Mouse (Mus musculus) kidney, postnatal 0 days (tissue): Measurements from ENCODE around the gene 4931422A03Rik. TPM values are rescaled to one million over a fixed set of nuclear protein-coding genes. Genes with fewer than 3 reads are reported as not detected.

ENCODE experiments used
- ATAC-seq: fragments of 200-750 bp; cut with Nextera tagmentation; replicated peaks from 2 replicates; pipeline ENCODE4 v1.8.0; 2017; ENCODE audit warnings: low read depth, moderate number of reproducible peaks, moderate TSS enrichment, moderate library complexity; ENCODE audit not compliant: low FRiP score
- DNase-seq: peaks from one replicate; pipeline ENCODE4 v3.0.0-alpha.2; 2016; ENCODE audit warnings: low spot score
- H3K27ac ChIP-seq: fragments of 300-500 bp; sonication (generic); 2 replicates; pipeline ENCODE4 v1.5.1; 2014; ENCODE audit warnings: mild to moderate bottlenecking
- H3K27me3 ChIP-seq: fragments of 300-500 bp; sonication (generic); 2 replicates; pipeline ENCODE4 v1.6.1; 2014; ENCODE audit warnings: low read length, mixed read lengths; ENCODE audit not compliant: insufficient read depth
- H3K36me3 ChIP-seq: fragments of 300-500 bp; sonication (generic); 2 replicates; pipeline ENCODE4 v1.6.1; 2014; ENCODE audit warnings: low read length, mixed read lengths; ENCODE audit not compliant: insufficient read depth
- H3K4me1 ChIP-seq: fragments of 300-500 bp; sonication (generic); replicated peaks from 2 replicates; pipeline ENCODE4 v1.6.1; 2014; ENCODE audit warnings: antibody characterized with exemption, low read length, mixed read lengths; ENCODE audit not compliant: insufficient read depth
- H3K4me2 ChIP-seq: fragments of 300-500 bp; sonication (generic); 2 replicates; pipeline ENCODE4 v1.6.1; 2014; ENCODE audit warnings: mild to moderate bottlenecking, low read length, moderate library complexity, mixed read lengths
- H3K4me3 ChIP-seq: fragments of 300-500 bp; sonication (generic); replicated peaks from 2 replicates; pipeline ENCODE4 v1.5.1; 2014; ENCODE audit warnings: low read depth, low read length
- H3K9ac ChIP-seq: fragments of 300-500 bp; sonication (generic); 2 replicates; pipeline ENCODE4 v1.6.1; 2014; ENCODE audit warnings: low read depth, low read length
- H3K9me3 ChIP-seq: fragments of 300-500 bp; sonication (generic); replicated peaks from 2 replicates; pipeline ENCODE4 v1.6.1; 2016; ENCODE audit warnings: low read length, inconsistent platforms, mixed read lengths
- CTCF ChIP-seq: IDR thresholded peaks from 2 replicates; pipeline ENCODE4 v1.5.1; 2016; ENCODE audit warnings: antibody characterized with exemption, low read depth, mild to moderate bottlenecking, moderate library complexity
- WGBS: fragments of 180-500 bp; shearing (Covaris S2); extraction: QIAGEN DNeasy Blood & Tissue Kit; methylation state at CpG from one replicate; pipeline ENCODE4 v1.1.7; 2014; 5-methylcytosine and 5-hydroxymethylcytosine counted together
- polyA plus RNA-seq: library from polyadenylated mRNA; unstranded; fragments of >200 nt; fragmentation: Nextera tagmentation; extraction: Ambion mirVana; gene quantifications from 2 replicates; pipeline ENCODE4 v1.2.1, GENCODE M21; 2015

4931422A03Rik gene
- polyA plus RNA-seq, 1 experiment from 2014 or later = 1.3 TPM

DNA sequence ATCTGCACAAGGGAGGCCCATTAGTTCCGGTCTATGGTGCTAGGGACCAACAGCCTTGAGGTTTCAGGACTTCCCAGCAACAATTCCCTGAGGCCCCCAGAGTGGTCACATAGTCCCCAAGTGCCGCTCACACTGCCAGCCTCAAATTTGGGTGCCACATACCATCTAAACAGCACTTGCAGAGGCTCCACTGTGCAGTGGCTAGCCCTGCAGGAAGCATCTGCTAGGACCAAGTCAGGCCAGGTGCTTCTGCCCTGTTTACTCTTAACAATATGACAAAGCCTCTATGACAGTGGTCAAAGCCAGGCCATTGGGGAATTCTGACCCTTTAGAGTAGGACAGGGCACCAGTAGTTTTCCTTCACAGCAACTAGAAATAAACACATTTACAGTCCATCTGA lies 91.5 kb downstream of the 4931422A03Rik start:
- Histone ChIP-seq H3K4me2 (peak overlapping the region; percentile 25; the same call in 1 of the 2 replicates), H3K9me3 (no peaks in the 10 kb centered on the region), H3K27me3 (no peaks in the 10 kb centered on the region), H3K4me1 (peaks cover 9% of the 10 kb centered on the region; the same call in 1 of the 2 replicates), H3K4me3 (no peak overlapping the region), H3K9ac (no peak overlapping the region), H3K36me3 (no peaks in the 10 kb centered on the region), H3K27ac (no peak overlapping the region)
- DNase-seq (no peak), ATAC-seq (no peak)
- WGBS = 60% methylated on average over 2 of the region's 2 CpGs
- TF ChIP-seq CTCF = no peak

DNA sequence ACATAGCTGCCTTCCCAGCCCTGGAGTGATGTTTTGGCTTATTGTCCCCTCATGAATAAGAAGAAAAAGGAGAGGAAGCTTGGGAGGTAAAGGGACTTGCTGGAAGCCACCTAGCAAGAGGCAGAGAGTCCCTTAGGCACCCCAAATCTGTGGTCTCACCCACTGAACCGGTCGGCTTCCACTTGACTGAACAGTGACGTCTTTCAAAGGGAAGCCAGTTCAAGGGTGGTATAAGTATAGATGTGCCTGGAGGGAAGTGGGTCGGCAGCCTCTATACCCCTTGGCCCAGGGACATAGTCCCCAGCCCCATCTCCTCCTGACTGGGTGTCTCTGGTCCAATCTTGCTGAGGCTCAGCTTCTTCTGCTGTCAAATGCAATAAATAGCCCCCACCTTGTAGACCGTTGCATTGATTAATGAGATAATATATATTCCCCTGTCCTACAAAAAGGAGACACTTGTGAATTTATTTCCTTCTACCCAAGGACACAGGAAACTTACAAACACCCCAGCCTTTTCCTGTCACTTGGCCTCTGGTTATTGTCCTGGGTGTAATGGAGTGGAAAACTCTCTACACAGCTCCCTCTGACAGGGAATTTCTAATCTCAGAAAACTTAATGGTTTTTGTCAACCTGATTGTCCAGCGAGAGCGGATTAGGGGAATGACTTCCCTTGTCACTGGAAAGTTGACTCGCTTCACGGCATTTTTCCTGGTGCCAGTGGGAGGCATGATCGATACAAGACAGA lies 92.3 kb downstream of the 4931422A03Rik start:
- WGBS = 35% methylated on average over 10 of the region's 10 CpGs
- ATAC-seq = no peak
- no peaks in the 10 kb centered on the region for H3K9me3 ChIP-seq
- DNase-seq = peak; percentile 53
- H3K4me3 ChIP-seq = no peak overlapping the region
- no peaks in the 10 kb centered on the region for H3K36me3 ChIP-seq
- no peak overlapping the region; the same call in 1 of the 2 replicates for H3K27ac ChIP-seq
- H3K4me1 ChIP-seq = peaks cover 9% of the 10 kb centered on the region; the same call in 1 of the 2 replicates
- H3K27me3 ChIP-seq = no peaks in the 10 kb centered on the region
- no peak for TF ChIP-seq CTCF
- H3K4me2 ChIP-seq = peak overlapping the region; percentile 25
- no peak overlapping the region for H3K9ac ChIP-seq

DNA sequence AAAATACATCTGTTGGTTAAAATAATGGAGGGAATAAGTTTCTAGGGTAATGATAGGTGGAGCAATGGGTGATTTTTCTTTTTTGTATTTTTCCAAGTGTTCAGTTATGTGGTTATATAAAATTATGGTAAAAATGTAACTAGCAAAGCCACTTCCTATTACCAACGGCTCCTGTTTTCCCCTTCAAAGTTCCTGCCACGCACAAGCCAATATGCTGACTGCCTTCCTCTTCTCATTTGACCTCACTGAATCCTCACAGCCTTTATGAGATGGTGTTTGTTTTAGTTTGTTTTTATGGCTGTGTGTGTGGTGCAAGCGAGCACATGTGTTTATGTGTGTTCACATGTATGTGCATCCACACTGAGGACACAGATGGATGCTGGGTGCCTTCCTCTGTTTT lies 93.5 kb downstream of the 4931422A03Rik start:
- Histone ChIP-seq H3K4me3 (no peak overlapping the region), H3K9me3 (no peaks in the 10 kb centered on the region), H3K9ac (no peak overlapping the region), H3K4me1 (peaks cover 17% of the 10 kb centered on the region), H3K4me2 (no peak overlapping the region), H3K36me3 (no peaks in the 10 kb centered on the region), H3K27me3 (no peaks in the 10 kb centered on the region), H3K27ac (no peak overlapping the region)
- 64% methylated on average over 3 of the region's 3 CpGs for WGBS
- no peak for TF ChIP-seq CTCF
- no peak for ATAC-seq
- no peak for DNase-seq

DNA sequence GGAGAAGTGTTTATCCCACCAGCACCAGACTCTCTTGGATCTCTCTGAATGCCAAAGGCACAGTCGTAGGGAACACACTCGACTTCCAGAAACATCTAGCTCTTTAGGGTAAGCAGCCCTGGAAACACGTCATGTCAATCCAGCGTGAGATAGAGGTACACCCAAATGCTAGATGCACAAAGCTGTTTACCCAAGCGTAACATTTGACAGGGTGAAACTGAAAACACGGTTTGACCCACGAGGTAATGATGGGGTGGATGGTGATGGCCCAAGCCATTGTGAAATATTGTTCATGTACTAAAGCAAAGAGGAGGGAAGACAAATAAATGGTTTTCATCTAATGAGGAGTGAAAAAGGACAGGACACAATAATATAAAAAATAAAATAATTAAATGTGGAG lies 93.9 kb downstream of the 4931422A03Rik start:
- H3K9ac ChIP-seq = no peak overlapping the region
- no peaks in the 10 kb centered on the region for H3K36me3 ChIP-seq
- peaks cover 17% of the 10 kb centered on the region for H3K4me1 ChIP-seq
- no peak for ATAC-seq
- 42% methylated on average over 7 of the region's 7 CpGs for WGBS
- H3K27me3 ChIP-seq = no peaks in the 10 kb centered on the region
- no peak overlapping the region for H3K4me3 ChIP-seq
- no peaks in the 10 kb centered on the region for H3K9me3 ChIP-seq
- H3K4me2 ChIP-seq = no peak overlapping the region
- DNase-seq = no peak
- no peak for TF ChIP-seq CTCF
- no peak overlapping the region for H3K27ac ChIP-seq

DNA sequence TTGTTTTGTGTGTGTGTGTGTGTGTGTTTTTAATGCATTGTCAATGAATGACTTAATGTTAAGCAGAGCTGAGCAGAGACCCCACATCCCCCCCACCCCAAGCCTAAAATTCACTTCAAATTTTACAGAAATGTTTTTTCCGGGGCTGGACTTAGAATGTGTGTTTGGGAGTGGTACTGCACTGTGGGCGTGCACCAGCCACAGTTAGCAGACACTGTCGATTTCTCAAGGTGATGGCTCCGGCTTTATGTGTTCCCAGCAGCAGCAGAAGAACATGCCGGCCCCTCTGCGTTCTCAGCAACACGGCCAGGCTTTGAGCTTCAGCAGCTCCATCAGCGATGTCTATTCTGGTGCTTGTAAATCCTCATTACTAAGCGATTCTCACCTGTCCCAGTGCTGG lies 95.7 kb downstream of the 4931422A03Rik start:
- Histone ChIP-seq H3K27me3 (no peaks in the 10 kb centered on the region), H3K4me1 (peaks cover 17% of the 10 kb centered on the region), H3K36me3 (no peaks in the 10 kb centered on the region), H3K4me3 (no peak overlapping the region), H3K9ac (no peak overlapping the region), H3K27ac (no peak overlapping the region), H3K9me3 (no peaks in the 10 kb centered on the region), H3K4me2 (no peak overlapping the region)
- ATAC-seq (no peak), DNase-seq (no peak)
- TF ChIP-seq CTCF = no peak
- 66% methylated on average over 9 of the region's 9 CpGs for WGBS

DNA sequence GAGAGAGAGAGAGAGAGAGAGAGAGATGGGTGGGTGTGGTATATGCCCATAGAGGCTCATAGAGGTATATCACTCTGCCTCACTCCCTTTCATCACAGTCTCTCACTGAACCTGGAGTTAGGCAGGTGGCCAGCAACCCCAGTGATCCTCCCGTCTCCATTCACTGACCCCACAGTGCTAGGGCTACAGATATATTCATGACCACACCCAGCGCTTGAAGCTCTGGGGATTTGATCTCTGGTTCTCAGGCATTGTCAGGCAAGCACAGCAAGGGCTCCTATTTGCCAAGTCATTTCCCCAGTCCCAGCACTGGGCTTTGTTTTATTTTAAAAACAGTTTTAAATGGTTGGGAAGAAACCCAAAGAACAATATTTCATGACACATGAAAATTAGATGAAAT lies 96.1 kb downstream of the 4931422A03Rik start:
- no peak for TF ChIP-seq CTCF
- H3K27me3 ChIP-seq = no peaks in the 10 kb centered on the region
- peaks cover 17% of the 10 kb centered on the region for H3K4me1 ChIP-seq
- H3K36me3 ChIP-seq = no peaks in the 10 kb centered on the region
- 59% methylated on average over 2 of the region's 2 CpGs for WGBS
- H3K27ac ChIP-seq = no peak overlapping the region
- no peak overlapping the region for H3K4me3 ChIP-seq
- H3K9ac ChIP-seq = no peak overlapping the region
- DNase-seq = no peak
- ATAC-seq = no peak
- H3K4me2 ChIP-seq = no peak overlapping the region
- no peaks in the 10 kb centered on the region for H3K9me3 ChIP-seq

DNA sequence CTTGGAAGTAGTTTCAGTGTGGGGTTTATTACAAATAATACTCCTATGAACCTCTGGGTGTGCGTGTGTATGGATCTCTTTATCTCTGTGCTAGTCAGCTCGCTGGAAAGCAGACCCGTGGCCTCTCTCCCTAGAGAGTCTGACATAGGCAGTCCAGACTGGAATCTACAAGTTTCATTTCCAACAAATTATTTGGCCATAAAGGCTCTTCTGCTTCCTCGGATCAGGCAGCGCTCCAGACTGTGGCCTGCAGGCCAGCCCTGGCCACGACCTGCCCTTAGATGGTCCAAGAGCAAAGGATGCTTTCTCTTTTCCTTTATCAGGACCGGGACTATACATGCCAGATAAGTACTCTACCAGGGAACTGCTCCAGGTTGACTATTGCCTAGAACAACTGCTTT lies 96.7 kb downstream of the 4931422A03Rik start:
- Histone ChIP-seq H3K4me1 (peaks cover 14% of the 10 kb centered on the region), H3K9me3 (no peaks in the 10 kb centered on the region), H3K9ac (no peak overlapping the region), H3K27ac (no peak overlapping the region), H3K27me3 (no peaks in the 10 kb centered on the region), H3K36me3 (no peaks in the 10 kb centered on the region), H3K4me2 (no peak overlapping the region), H3K4me3 (no peak overlapping the region)
- WGBS = 63% methylated on average over 7 of the region's 7 CpGs
- DNase-seq = no peak
- no peak for ATAC-seq
- TF ChIP-seq CTCF = no peak
